Mouse (Mus musculus) forebrain, postnatal 0 days (tissue): Measurements from ENCODE around the gene Ssx2ip. TPM values are rescaled to one million over a fixed set of nuclear protein-coding genes. Genes with fewer than 3 reads are reported as not detected.
A peak's percentile ranks its signal among the peaks of the same experiment; 100 is the strongest.

ENCODE experiments used
- ATAC-seq: fragments of 200-750 bp; cut with Nextera tagmentation; 2 replicates; pipeline ENCODE4 v1.8.0; 2017; ENCODE audit warnings: mild to moderate bottlenecking, moderate library complexity
- DNase-seq: peaks from one replicate; pipeline ENCODE4 v3.0.0-alpha.2; 2015
- H3K27ac ChIP-seq: fragments of 300-500 bp; sonication (generic); 2 replicates; pipeline ENCODE4 v1.5.1; 2014; ENCODE audit warnings: low read depth, mild to moderate bottlenecking, antibody characterized with exemption, low read length, moderate library complexity, mixed read lengths
- H3K27me3 ChIP-seq: fragments of 300-500 bp; sonication (generic); 2 replicates; pipeline ENCODE4 v1.6.1; 2014; ENCODE audit warnings: mild to moderate bottlenecking, low read length, mixed read lengths; ENCODE audit not compliant: insufficient read depth
- H3K36me3 ChIP-seq: fragments of 300-500 bp; sonication (generic); 2 replicates; pipeline ENCODE4 v1.6.1; 2014; ENCODE audit warnings: mild to moderate bottlenecking, moderate library complexity; ENCODE audit not compliant: insufficient read depth
- H3K4me1 ChIP-seq: fragments of 300-500 bp; sonication (generic); 2 replicates; pipeline ENCODE4 v1.6.1; 2014; ENCODE audit warnings: antibody characterized with exemption; ENCODE audit not compliant: insufficient read depth
- H3K4me2 ChIP-seq: fragments of 300-500 bp; sonication (generic); 2 replicates; pipeline ENCODE4 v1.6.1; 2014; ENCODE audit warnings: low read depth, mild to moderate bottlenecking, moderate library complexity
- H3K4me3 ChIP-seq: fragments of 300-500 bp; sonication (generic); 2 replicates; pipeline ENCODE4 v1.5.1; 2014; ENCODE audit warnings: low read depth, low read length, mixed read lengths
- H3K9ac ChIP-seq: fragments of 300-500 bp; sonication (generic); 2 replicates; pipeline ENCODE4 v1.6.1; 2014; ENCODE audit warnings: mild to moderate bottlenecking
- H3K9me3 ChIP-seq: fragments of 300-500 bp; sonication (generic); 2 replicates; pipeline ENCODE4 v1.6.1; 2016; ENCODE audit warnings: low read length
- CTCF ChIP-seq: sonication (generic); IDR thresholded peaks from 2 replicates; pipeline ENCODE4 v1.5.1; 2016; ENCODE audit warnings: antibody characterized with exemption, control low read depth, low read depth
- WGBS: fragments of 180-500 bp; shearing (Covaris S2); extraction: QIAGEN DNeasy Blood & Tissue Kit; methylation state at CpG from one replicate; pipeline ENCODE4 v1.1.7; 2014; 5-methylcytosine and 5-hydroxymethylcytosine counted together
- polyA plus RNA-seq: library from polyadenylated mRNA; unstranded; fragments of >200 nt; fragmentation: Nextera tagmentation; extraction: Ambion mirVana; gene quantifications from 2 replicates; pipeline ENCODE4 v1.2.1, GENCODE M21; 2015
- total RNA-seq: library from RNA; depleted of rRNA; stranded (reverse); fragments of >200 nt; gene quantifications from 2 replicates; pipeline ENCODE4 v1.2.3, GENCODE M21; 2014

Gene Ssx2ip
- total and polyA plus RNA-seq, 2 experiments from 2014 or later = 26.6 to 43.2 TPM

DNA sequence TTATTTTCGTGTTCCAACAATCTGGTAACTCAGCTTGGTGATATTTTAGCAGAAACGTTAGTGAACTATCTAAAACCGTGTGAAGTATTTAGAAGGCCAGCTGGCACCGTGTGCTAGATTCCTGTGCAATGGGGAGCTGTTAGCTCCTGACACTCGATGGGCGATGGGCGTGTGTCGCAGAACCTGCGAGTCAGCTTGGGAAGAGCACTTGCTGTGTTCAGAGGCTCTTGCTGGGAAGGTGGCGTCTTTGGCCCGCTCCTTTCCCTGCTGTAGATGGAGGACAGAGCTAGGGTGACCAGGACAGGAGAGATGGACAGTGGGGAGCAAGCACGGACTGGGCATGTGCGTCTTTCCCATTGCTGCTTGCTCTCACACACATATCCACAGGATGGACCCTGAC lies 8.6 kb downstream of the Ssx2ip start:
- H3K9me3 ChIP-seq = no peaks in the 10 kb centered on the region
- peaks cover 7% of the 10 kb centered on the region; the same call in 1 of the 2 replicates for H3K36me3 ChIP-seq
- 77% methylated on average over 13 of the region's 13 CpGs for WGBS
- DNase-seq (peak; percentile 36), ATAC-seq (peak; percentile 35; the same call in 1 of the 2 replicates)
- no peak overlapping the region for H3K27ac ChIP-seq
- H3K4me1 ChIP-seq = peaks cover 12% of the 10 kb centered on the region; the same call in 1 of the 2 replicates
- TF ChIP-seq CTCF = no peak
- no peak overlapping the region for H3K4me3 ChIP-seq
- H3K4me2 ChIP-seq = no peak overlapping the region
- no peak overlapping the region for H3K9ac ChIP-seq
- no peaks in the 10 kb centered on the region for H3K27me3 ChIP-seq

DNA sequence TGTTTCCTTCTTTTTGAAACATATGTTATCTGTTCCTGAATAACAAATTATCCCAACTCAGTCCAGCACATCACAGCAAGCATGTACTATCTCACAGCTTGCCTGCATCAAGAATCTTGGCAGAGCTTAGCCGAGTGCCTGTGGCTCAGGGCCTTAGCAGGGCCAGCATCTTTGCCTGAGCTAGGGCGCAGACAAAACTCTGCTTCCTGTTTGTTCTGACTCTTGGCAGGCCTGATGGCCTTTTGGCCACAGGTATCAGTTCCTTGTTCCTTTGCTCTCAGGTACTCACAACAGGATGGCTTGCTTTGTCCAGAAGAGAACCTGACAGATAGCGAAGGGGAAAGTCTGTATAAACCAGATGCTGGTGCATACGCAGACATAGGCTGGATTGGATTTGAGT lies 9.6 kb downstream of the Ssx2ip start:
- Histone ChIP-seq H3K9me3 (no peaks in the 10 kb centered on the region), H3K4me1 (peaks cover 12% of the 10 kb centered on the region; the same call in 1 of the 2 replicates), H3K27ac (no peak overlapping the region), H3K27me3 (no peaks in the 10 kb centered on the region), H3K4me3 (no peak overlapping the region), H3K9ac (no peak overlapping the region), H3K4me2 (no peak overlapping the region), H3K36me3 (peaks cover 12% of the 10 kb centered on the region; the same call in 1 of the 2 replicates)
- ATAC-seq (no peak), DNase-seq (no peak)
- WGBS = 63% methylated on average over 4 of the region's 4 CpGs
- TF ChIP-seq CTCF = no peak

DNA sequence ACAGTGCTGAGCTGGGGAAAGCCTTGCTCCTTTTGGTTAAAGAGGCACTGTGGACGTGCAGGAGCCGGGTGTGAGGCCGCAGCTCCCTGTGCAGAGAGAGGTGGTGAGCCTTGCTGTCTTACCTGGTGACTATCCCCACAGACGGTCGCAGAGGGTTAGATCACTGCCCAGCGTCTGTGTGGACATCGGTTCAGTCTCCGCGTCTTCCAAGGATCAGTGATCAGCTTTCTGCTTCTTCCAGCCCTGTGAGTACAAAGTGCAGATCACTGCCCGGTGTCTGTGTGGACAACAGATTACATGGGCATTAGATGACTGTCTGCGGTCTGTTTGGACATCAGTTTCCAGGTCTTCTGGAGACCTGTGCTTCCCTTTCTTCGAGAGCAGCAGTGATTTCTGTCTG lies 10.1 kb downstream of the Ssx2ip start:
- no peaks in the 10 kb centered on the region for H3K27me3 ChIP-seq
- peaks cover 18% of the 10 kb centered on the region for H3K36me3 ChIP-seq
- peaks cover 12% of the 10 kb centered on the region; the same call in 1 of the 2 replicates for H3K4me1 ChIP-seq
- H3K27ac ChIP-seq = no peak overlapping the region
- no peak overlapping the region for H3K4me3 ChIP-seq
- no peaks in the 10 kb centered on the region for H3K9me3 ChIP-seq
- TF ChIP-seq CTCF = no peak
- ATAC-seq (no peak), DNase-seq (no peak)
- no peak overlapping the region for H3K4me2 ChIP-seq
- H3K9ac ChIP-seq = no peak overlapping the region
- WGBS = 92% methylated on average over 12 of the region's 12 CpGs

DNA sequence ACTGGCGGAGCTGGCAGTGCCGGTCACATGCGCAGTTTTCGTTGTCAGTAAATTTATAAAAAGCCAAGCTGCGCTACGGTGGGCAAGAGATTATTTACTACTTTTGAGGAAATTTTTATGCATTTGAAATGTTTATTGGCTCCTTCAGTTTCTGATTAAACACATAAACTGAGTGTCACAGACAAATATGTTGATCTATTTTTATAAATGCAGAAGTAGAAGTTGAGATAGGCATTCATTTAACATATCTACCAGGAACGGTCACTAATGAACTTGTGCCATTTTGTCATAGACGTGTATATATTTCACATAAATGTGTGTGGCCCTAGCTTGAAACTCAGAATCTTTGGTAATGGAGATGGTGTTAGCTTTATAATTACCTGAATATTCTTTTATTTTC lies 13.4 kb downstream of the Ssx2ip start:
- TF ChIP-seq CTCF = no peak
- 96% methylated on average over 8 of the region's 8 CpGs for WGBS
- no peaks in the 10 kb centered on the region for H3K4me1 ChIP-seq
- no peaks in the 10 kb centered on the region for H3K9me3 ChIP-seq
- peaks cover 35% of the 10 kb centered on the region for H3K36me3 ChIP-seq
- no peak for DNase-seq
- no peaks in the 10 kb centered on the region for H3K27me3 ChIP-seq
- no peak for ATAC-seq
- no peak overlapping the region for H3K9ac ChIP-seq
- no peak overlapping the region for H3K4me2 ChIP-seq
- no peak overlapping the region for H3K4me3 ChIP-seq
- no peak overlapping the region for H3K27ac ChIP-seq

DNA sequence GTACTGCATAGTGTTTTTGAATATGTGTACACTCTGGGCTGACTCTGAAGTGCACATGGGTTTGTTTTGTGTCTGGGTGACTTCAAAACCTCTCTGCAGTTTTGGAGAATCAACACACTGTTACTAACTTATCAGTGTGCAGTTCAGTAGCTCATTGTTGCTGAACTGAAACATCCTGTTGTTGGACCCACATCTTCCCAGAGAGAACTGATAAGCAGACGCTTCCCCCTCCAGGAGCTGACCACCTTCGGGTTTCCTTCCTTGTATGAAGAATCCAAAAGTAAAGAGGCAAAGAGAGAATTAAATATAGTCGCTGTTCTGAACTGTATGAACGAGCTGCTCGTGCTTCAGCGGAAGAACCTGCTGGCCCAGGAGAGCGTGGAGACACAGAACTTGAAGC lies 14.5 kb downstream of the Ssx2ip start:
- no peak overlapping the region for H3K9ac ChIP-seq
- H3K9me3 ChIP-seq = no peaks in the 10 kb centered on the region
- no peak for TF ChIP-seq CTCF
- peaks cover 41% of the 10 kb centered on the region for H3K36me3 ChIP-seq
- no peak overlapping the region for H3K4me2 ChIP-seq
- H3K4me1 ChIP-seq = no peaks in the 10 kb centered on the region
- no peak overlapping the region for H3K4me3 ChIP-seq
- no peak for DNase-seq
- WGBS = 88% methylated on average over 7 of the region's 7 CpGs
- no peak for ATAC-seq
- H3K27ac ChIP-seq = no peak overlapping the region
- H3K27me3 ChIP-seq = no peaks in the 10 kb centered on the region

DNA sequence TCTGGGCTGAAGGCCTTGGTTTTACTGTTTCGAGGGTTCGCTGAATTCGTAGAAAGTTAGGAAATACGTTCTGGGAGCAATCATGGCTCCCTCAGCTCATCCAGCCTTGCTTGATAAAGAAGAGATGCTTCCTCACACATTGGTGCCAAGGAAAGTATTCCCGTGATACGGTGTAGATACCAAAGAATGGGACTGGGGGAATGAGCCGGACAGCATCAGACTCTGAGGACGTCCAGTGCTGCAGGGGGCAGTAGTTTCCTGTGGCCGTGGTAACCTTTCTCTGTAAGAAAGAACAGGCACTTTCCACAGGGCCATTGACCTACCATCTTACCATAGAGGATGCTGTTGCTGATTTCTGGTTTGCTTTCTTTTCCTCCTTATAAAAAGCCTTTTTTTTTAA lies 15.1 kb downstream of the Ssx2ip start:
- Histone ChIP-seq H3K9me3 (no peaks in the 10 kb centered on the region), H3K4me2 (no peak overlapping the region), H3K4me3 (no peak overlapping the region), H3K27me3 (no peaks in the 10 kb centered on the region), H3K4me1 (no peaks in the 10 kb centered on the region), H3K9ac (no peak overlapping the region), H3K36me3 (peaks cover 41% of the 10 kb centered on the region), H3K27ac (peak overlapping the region; percentile 9; the same call in 1 of the 2 replicates)
- DNase-seq (no peak), ATAC-seq (no peak)
- no peak for TF ChIP-seq CTCF
- 82% methylated on average over 9 of the region's 9 CpGs for WGBS

DNA sequence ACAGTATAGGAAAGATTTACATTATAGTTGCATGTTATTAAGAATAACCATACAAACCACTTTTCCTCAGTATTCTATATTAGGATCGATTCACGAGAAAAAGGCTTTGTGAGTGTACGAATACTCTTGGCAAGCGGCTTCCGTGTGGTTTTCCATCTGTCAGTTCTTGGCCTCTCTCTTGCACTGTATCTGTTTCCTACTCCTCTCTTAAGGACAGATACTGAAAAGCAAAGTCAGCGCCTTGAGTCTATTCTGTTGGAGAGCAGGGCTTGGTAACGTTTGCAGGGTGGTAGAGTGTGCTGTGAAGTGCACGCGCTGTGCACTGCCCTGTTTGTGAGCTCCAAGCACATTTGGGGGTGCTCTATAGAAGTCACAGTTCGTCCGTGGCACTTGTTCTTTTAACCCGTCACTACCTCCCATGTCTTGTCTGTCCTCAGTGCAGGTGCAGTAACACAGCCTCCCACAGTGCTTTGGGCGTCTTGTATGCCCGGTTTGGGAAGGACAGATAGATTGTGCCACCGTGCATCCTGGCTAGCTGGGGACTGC lies 15.6 kb downstream of the Ssx2ip start:
- 78% methylated on average over 15 of the region's 15 CpGs for WGBS

More for the DNA sequence above, 15.6 kb downstream of the Ssx2ip start:
- Histone ChIP-seq H3K9me3 (no peaks in the 10 kb centered on the region), H3K27ac (no peak overlapping the region), H3K4me1 (no peaks in the 10 kb centered on the region), H3K36me3 (peaks cover 41% of the 10 kb centered on the region), H3K4me2 (no peak overlapping the region), H3K4me3 (no peak overlapping the region), H3K27me3 (no peaks in the 10 kb centered on the region), H3K9ac (no peak overlapping the region)
- DNase-seq (peak; percentile 52), ATAC-seq (peak; percentile 72; the same call in 1 of the 2 replicates)
- TF ChIP-seq CTCF = no peak
